12 mouse cellular contexts compared by ENCODE assay signal in the genomic region with DNA sequence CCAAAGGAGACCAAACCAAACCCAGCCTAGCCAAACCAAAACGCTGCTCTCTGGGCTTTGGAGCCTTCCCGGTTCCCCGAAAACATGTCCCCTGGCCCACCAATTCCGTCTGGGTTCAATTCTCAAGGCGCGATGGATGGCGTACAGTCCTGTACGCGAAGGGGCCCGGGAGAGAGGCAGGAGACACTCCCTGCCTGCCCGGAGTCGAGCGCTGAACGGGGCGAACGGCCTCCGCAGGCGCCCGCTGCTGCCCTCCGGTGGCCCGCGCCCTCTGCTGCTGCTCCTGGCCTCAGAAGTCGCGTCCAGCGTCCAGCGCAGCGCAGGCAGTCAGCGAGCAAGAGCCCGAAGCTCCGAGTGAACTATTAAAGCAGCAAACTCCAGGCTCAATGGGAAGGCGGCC. TPM values are rescaled to one million over a fixed set of nuclear protein-coding genes. Genes with fewer than 3 reads are reported as not detected.
DNase-seq lines count a peak whose midpoint lies in the region; ATAC-seq and TF ChIP-seq lines count a peak whose summit lies in the region.
"Not testable (repeated sequence)": the region's sequence is repeated elsewhere in the genome, so short reads cannot be mapped to it uniquely, and the experiment has no call there.
"Had no signal": no experiment of that assay in that cellular context is flagged by ENCODE, and none has a peak within 500 bp of the region (broad histone marks: within the 10 kb centered on the region; RNA-seq: fewer than 3 reads in every experiment).

No protein-coding gene starts in this region.

- not testable (repeated sequence) for ATAC-seq in heart, embryonic 13.5 days (ENCODE audit: extremely low read depth, insufficient number of reproducible peaks, low FRiP score, low TSS enrichment); hindbrain, embryonic 15.5 days (ENCODE audit: low FRiP score, low read depth); liver, embryonic 13.5 days (ENCODE audit: low read depth)

- H3K27me3 ChIP-seq in forebrain, embryonic 10.5 days (ENCODE audit: poor library complexity, severe bottlenecking); heart, embryonic 13.5 days (replicated peaks); hindbrain, embryonic 15.5 days; liver, embryonic 13.5 days; midbrain, embryonic 10.5 days (ENCODE audit: low read depth, poor library complexity, severe bottlenecking); small intestine, adult 2 months (ENCODE audit: control insufficient read depth, insufficient read depth, low read length): not testable (repeated sequence)

- not testable (repeated sequence) for TF ChIP-seq POLR2A in small intestine, adult 2 months (IDR thresholded peaks at IDR 0.05; ENCODE audit: low read depth, low read length)

- H3K4me3 ChIP-seq in forebrain, embryonic 10.5 days = peak overlapping the region; percentile 33; the same call in 1 of the 2 replicates
- peak overlapping the region; percentile 37 for H3K4me3 ChIP-seq in heart, embryonic 13.5 days
- 0 out of 2 replicates have a peak overlapping the region, but pooled peaks have one; percentile 15 for H3K4me3 ChIP-seq in hindbrain, embryonic 15.5 days
- peak overlapping the region; percentile 28 for H3K4me3 ChIP-seq in liver, embryonic 13.5 days (replicated peaks)
- H3K4me3 ChIP-seq in midbrain, embryonic 10.5 days = peak overlapping the region; percentile 35; the same call in 1 of the 2 replicates
- H3K4me3 ChIP-seq in small intestine, adult 2 months (ENCODE audit: low read depth, low read length) = peak overlapping the region; percentile 45

- DNase-seq in adrenal gland, adult 2 months = peak; percentile 48
- DNase-seq in forebrain, embryonic 10.5 days (ENCODE audit: extremely low spot score, low spot score); liver, embryonic 13.5 days; midbrain, embryonic 10.5 days (ENCODE audit: low spot score): not testable (repeated sequence)
- DNase-seq in kidney, postnatal 10 days = peak; percentile 13

- H3K4me2 ChIP-seq in heart, embryonic 13.5 days = peak overlapping the region; percentile 58
- peak overlapping the region; percentile 50 for H3K4me2 ChIP-seq in hindbrain, embryonic 15.5 days
- H3K4me2 ChIP-seq in liver, embryonic 13.5 days = peak overlapping the region; percentile 56

- H3K9ac ChIP-seq in heart, embryonic 13.5 days = 0 out of 2 replicates have a peak overlapping the region, but pooled peaks have one; percentile 47
- H3K9ac ChIP-seq in hindbrain, embryonic 15.5 days; liver, embryonic 13.5 days: not testable (repeated sequence)

- H3K36me3 ChIP-seq in forebrain, embryonic 10.5 days (replicated peaks); heart, embryonic 13.5 days; hindbrain, embryonic 15.5 days; liver, embryonic 13.5 days; midbrain, embryonic 10.5 days; small intestine, adult 2 months (ENCODE audit: control insufficient read depth, insufficient read depth, low read length): not testable (repeated sequence)

- WGBS in forebrain, embryonic 10.5 days = 0% methylated on average over 4 of the region's 31 CpGs
- WGBS in heart, embryonic 13.5 days = 0% methylated on average over 14 of the region's 31 CpGs
- 0% methylated on average over 3 of the region's 31 CpGs for WGBS in hindbrain, embryonic 15.5 days
- WGBS in liver, embryonic 13.5 days (ENCODE audit: insufficient replicate concordance) = 0% methylated on average over 4 of the region's 31 CpGs
- 0% methylated on average over 12 of the region's 31 CpGs for WGBS in midbrain, embryonic 10.5 days
- WGBS in small intestine, adult 2 months = 2% methylated on average over 4 of the region's 31 CpGs

- TF ChIP-seq CTCF in small intestine, adult 2 months (IDR thresholded peaks at IDR 0.05; ENCODE audit: extremely low read depth, insufficient read length, insufficient replicate concordance, low read depth, low read length) = not testable (repeated sequence)

- H3K27ac ChIP-seq in forebrain, embryonic 10.5 days; hindbrain, embryonic 15.5 days (replicated peaks); liver, embryonic 13.5 days; midbrain, embryonic 10.5 days (replicated peaks); small intestine, adult 2 months (ENCODE audit: insufficient read depth, low read depth, low read length): not testable (repeated sequence)
- peak overlapping the region; percentile 66 for H3K27ac ChIP-seq in heart, embryonic 13.5 days (replicated peaks)

- H3K4me1 ChIP-seq in forebrain, embryonic 10.5 days; heart, embryonic 13.5 days; hindbrain, embryonic 15.5 days (replicated peaks); liver, embryonic 13.5 days (replicated peaks); midbrain, embryonic 10.5 days; small intestine, adult 2 months (ENCODE audit: control insufficient read depth, insufficient read depth, insufficient read length, low read length): not testable (repeated sequence)

- H3K9me3 ChIP-seq in forebrain, embryonic 10.5 days; heart, embryonic 13.5 days; hindbrain, embryonic 15.5 days; liver, embryonic 13.5 days (replicated peaks); midbrain, embryonic 10.5 days (replicated peaks): not testable (repeated sequence)

RNA-seq across cellular contexts. Expression of a gene that starts 0.4 kb away (rescaled TPM):
- not detected for total RNA-seq in adrenal gland, adult 2 months (2021)
- polyA plus RNA-seq in adrenal gland, adult 2 months (2012; rRNA removed) = not detected in 2 replicates
- polyA plus RNA-seq in forebrain, embryonic 10.5 days (2016; fragmentation: Nextera tagmentation; extraction: Ambion mirVana) = not detected in 2 replicates
- polyA plus RNA-seq in heart, embryonic 13.5 days (2015; fragmentation: Nextera tagmentation; extraction: Ambion mirVana) = not detected in 2 replicates
- polyA plus RNA-seq in hindbrain, embryonic 15.5 days (2015; fragmentation: Nextera tagmentation; extraction: Ambion mirVana) = not detected in 2 replicates
- not detected in 2 replicates for polyA plus RNA-seq in liver, embryonic 13.5 days (2015; fragmentation: Nextera tagmentation; extraction: Ambion mirVana)
- polyA plus RNA-seq in midbrain, embryonic 10.5 days (2016; fragmentation: Nextera tagmentation; extraction: Ambion mirVana) = 0.51 TPM in 1 of 2 replicates, not detected in the other
- not detected in 2 replicates for polyA plus RNA-seq in small intestine, adult 2 months (2012; rRNA removed)
- total RNA-seq: common myeloid progenitor, adult 5-6 weeks; gastrocnemius, postnatal 25 days; layer of hippocampus, postnatal 14 days had no signal

RNA-seq across cellular contexts. Expression of a gene that starts 2.7 kb away (rescaled TPM):
- not detected for total RNA-seq in adrenal gland, adult 2 months (2021)
- not detected in 2 replicates for polyA plus RNA-seq in adrenal gland, adult 2 months (2012; rRNA removed)
- polyA plus RNA-seq in forebrain, embryonic 10.5 days (2016; fragmentation: Nextera tagmentation; extraction: Ambion mirVana) = not detected in 2 replicates
- polyA plus RNA-seq in heart, embryonic 13.5 days (2015; fragmentation: Nextera tagmentation; extraction: Ambion mirVana) = not detected in 2 replicates
- polyA plus RNA-seq in hindbrain, embryonic 15.5 days (2015; fragmentation: Nextera tagmentation; extraction: Ambion mirVana) = not detected in 2 replicates
- polyA plus RNA-seq in liver, embryonic 13.5 days (2015; fragmentation: Nextera tagmentation; extraction: Ambion mirVana) = not detected in 2 replicates
- polyA plus RNA-seq in midbrain, embryonic 10.5 days (2016; fragmentation: Nextera tagmentation; extraction: Ambion mirVana) = not detected in 2 replicates
- not detected in 2 replicates for polyA plus RNA-seq in small intestine, adult 2 months (2012; rRNA removed)
- total RNA-seq: common myeloid progenitor, adult 5-6 weeks; gastrocnemius, postnatal 25 days; layer of hippocampus, postnatal 14 days had no signal
- polyA plus RNA-seq: inflammation-experienced regulatory T-cells, adult 6 months had no signal

RNA-seq across cellular contexts. Expression of a gene that starts 3.2 kb away (rescaled TPM):
- total RNA-seq in adrenal gland, adult 2 months (2021) = not detected
- polyA plus RNA-seq in adrenal gland, adult 2 months (2012; rRNA removed) = not detected in 2 replicates
- polyA plus RNA-seq in forebrain, embryonic 10.5 days (2016; fragmentation: Nextera tagmentation; extraction: Ambion mirVana) = not detected in 2 replicates
- polyA plus RNA-seq in heart, embryonic 13.5 days (2015; fragmentation: Nextera tagmentation; extraction: Ambion mirVana) = not detected in 2 replicates
- not detected in 2 replicates for polyA plus RNA-seq in hindbrain, embryonic 15.5 days (2015; fragmentation: Nextera tagmentation; extraction: Ambion mirVana)
- 0.23 TPM in 1 of 2 replicates, not detected in the other for polyA plus RNA-seq in liver, embryonic 13.5 days (2015; fragmentation: Nextera tagmentation; extraction: Ambion mirVana)
- polyA plus RNA-seq in midbrain, embryonic 10.5 days (2016; fragmentation: Nextera tagmentation; extraction: Ambion mirVana) = not detected in 2 replicates
- not detected in 2 replicates for polyA plus RNA-seq in small intestine, adult 2 months (2012; rRNA removed)
- total RNA-seq: common myeloid progenitor, adult 5-6 weeks; gastrocnemius, postnatal 25 days; layer of hippocampus, postnatal 14 days had no signal
- polyA plus RNA-seq: inflammation-experienced regulatory T-cells, adult 6 months had no signal

RNA-seq across cellular contexts. Expression of a gene that starts 5.6 kb away (rescaled TPM):
- total RNA-seq in adrenal gland, adult 2 months (2021) = not detected
- polyA plus RNA-seq in adrenal gland, adult 2 months (2012; rRNA removed) = not detected in 2 replicates
- polyA plus RNA-seq in forebrain, embryonic 10.5 days (2016; fragmentation: Nextera tagmentation; extraction: Ambion mirVana) = not detected in 2 replicates
- polyA plus RNA-seq in heart, embryonic 13.5 days (2015; fragmentation: Nextera tagmentation; extraction: Ambion mirVana) = not detected in 2 replicates
- polyA plus RNA-seq in hindbrain, embryonic 15.5 days (2015; fragmentation: Nextera tagmentation; extraction: Ambion mirVana) = not detected in 2 replicates
- not detected in 2 replicates for polyA plus RNA-seq in liver, embryonic 13.5 days (2015; fragmentation: Nextera tagmentation; extraction: Ambion mirVana)
- polyA plus RNA-seq in midbrain, embryonic 10.5 days (2016; fragmentation: Nextera tagmentation; extraction: Ambion mirVana) = not detected in 2 replicates
- polyA plus RNA-seq in small intestine, adult 2 months (2012; rRNA removed) = not detected in 2 replicates
- total RNA-seq: common myeloid progenitor, adult 5-6 weeks; gastrocnemius, postnatal 25 days; layer of hippocampus, postnatal 14 days had no signal
- polyA plus RNA-seq: inflammation-experienced regulatory T-cells, adult 6 months had no signal

RNA-seq across cellular contexts. Expression of a gene that starts 6.1 kb away (rescaled TPM):
- total RNA-seq in adrenal gland, adult 2 months (2021) = not detected
- polyA plus RNA-seq in adrenal gland, adult 2 months (2012; rRNA removed) = not detected in 2 replicates
- polyA plus RNA-seq in forebrain, embryonic 10.5 days (2016; fragmentation: Nextera tagmentation; extraction: Ambion mirVana) = not detected in 2 replicates
- not detected in 2 replicates for polyA plus RNA-seq in heart, embryonic 13.5 days (2015; fragmentation: Nextera tagmentation; extraction: Ambion mirVana)
- polyA plus RNA-seq in hindbrain, embryonic 15.5 days (2015; fragmentation: Nextera tagmentation; extraction: Ambion mirVana) = not detected in 2 replicates
- not detected in 2 replicates for polyA plus RNA-seq in liver, embryonic 13.5 days (2015; fragmentation: Nextera tagmentation; extraction: Ambion mirVana)
- not detected in 2 replicates for polyA plus RNA-seq in midbrain, embryonic 10.5 days (2016; fragmentation: Nextera tagmentation; extraction: Ambion mirVana)
- polyA plus RNA-seq in small intestine, adult 2 months (2012; rRNA removed) = not detected in 2 replicates
- total RNA-seq: common myeloid progenitor, adult 5-6 weeks; gastrocnemius, postnatal 25 days; layer of hippocampus, postnatal 14 days had no signal
- polyA plus RNA-seq: inflammation-experienced regulatory T-cells, adult 6 months had no signal
